Mouse (Mus musculus): ENCODE measurements at regions not wholly inside any gene's neighbourhood (a gene's known extent, or its start where the extent isn't known, plus 50 kb on each side); places are given as distances from the start of the nearest gene placed in this dataset.

DNA sequence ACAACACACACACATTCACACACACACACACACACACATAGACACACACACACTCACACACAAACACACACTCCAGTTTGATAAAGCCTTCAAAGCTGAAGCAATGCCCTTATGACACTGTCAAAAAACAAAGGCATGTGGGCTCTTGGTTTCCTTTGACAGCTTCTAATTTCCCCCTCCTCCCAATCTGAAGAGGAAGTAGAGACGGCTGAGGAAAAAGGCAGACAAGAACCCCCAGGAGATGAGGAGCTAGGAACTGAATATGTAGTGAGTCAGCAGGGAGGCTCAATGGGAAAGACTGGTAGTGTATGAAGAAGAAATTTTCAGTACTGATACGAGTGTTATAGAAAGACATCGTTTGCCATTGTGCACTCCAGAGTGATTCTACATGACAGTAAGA is 130.4 kb upstream of the Cpeb2 start:
- WGBS (ENCODE audit: insufficient replicate concordance): 31% methylated on average over 3 of the region's 3 CpGs
- Histone ChIP-seq H3K4me2 (no peak overlapping the region), H3K27me3 (replicated peaks) (no peaks in the 10 kb centered on the region), H3K4me3 (no peak overlapping the region), H3K4me1 (peaks cover 5% of the 10 kb centered on the region; the same call in 1 of the 2 replicates), H3K36me3 (no peaks in the 10 kb centered on the region), H3K9me3 (replicated peaks) (no peaks in the 10 kb centered on the region), H3K27ac (no peak overlapping the region), H3K9ac (no peak overlapping the region)
- ATAC-seq: no peak

DNA sequence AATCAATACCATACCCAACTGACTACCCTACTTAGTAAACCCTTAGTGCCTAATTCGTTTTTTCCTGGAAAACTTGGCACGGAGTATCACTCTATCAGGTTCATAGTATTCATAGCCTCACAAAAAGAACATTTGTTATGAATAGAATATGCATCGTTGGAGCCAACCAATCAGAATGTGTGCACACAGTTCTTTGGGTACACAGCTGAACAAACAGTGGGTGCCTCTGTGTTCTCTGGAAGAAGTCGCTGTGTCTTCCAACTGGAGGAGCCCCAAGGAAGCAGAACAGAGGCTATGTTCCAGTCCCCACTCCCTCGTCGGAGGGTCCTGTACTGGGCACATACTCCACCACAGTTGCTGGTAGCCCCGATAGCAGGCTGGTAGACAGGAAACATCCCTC is 129.2 kb upstream of the Cpeb2 start:
- 64% methylated on average over 7 of the region's 7 CpGs for WGBS (ENCODE audit: insufficient replicate concordance)
- no peak overlapping the region for H3K4me2 ChIP-seq
- no peaks in the 10 kb centered on the region for H3K36me3 ChIP-seq
- H3K4me1 ChIP-seq: peaks cover 7% of the 10 kb centered on the region; the same call in 1 of the 2 replicates
- H3K27ac ChIP-seq: no peak overlapping the region
- H3K9me3 ChIP-seq (replicated peaks): no peaks in the 10 kb centered on the region
- no peak overlapping the region for H3K4me3 ChIP-seq
- H3K9ac ChIP-seq: no peak overlapping the region
- no peak for ATAC-seq
- H3K27me3 ChIP-seq (replicated peaks): no peaks in the 10 kb centered on the region

DNA sequence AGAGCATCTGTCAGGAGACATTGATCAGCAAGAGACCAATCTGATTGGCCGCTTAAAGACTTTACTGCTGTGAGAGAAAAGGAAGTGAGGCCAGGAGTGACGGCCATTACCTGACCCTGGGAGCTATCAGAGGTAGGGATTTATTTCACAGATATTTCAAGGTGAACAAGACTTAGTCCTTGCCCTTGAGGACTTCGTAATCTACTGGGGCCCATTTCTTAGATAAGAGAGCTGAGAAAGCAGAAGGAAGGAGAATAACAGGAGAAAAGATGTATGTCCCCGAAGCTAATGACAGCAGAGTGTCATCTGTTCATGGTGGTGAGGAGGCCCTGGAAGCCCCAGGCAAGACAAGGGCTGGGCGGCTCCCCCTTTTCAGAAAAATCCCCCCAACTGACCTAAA is 127.4 kb upstream of the Cpeb2 start:
- no peak overlapping the region for H3K4me2 ChIP-seq
- no peak for ATAC-seq
- 48% methylated on average over 5 of the region's 5 CpGs for WGBS (ENCODE audit: insufficient replicate concordance)

DNA sequence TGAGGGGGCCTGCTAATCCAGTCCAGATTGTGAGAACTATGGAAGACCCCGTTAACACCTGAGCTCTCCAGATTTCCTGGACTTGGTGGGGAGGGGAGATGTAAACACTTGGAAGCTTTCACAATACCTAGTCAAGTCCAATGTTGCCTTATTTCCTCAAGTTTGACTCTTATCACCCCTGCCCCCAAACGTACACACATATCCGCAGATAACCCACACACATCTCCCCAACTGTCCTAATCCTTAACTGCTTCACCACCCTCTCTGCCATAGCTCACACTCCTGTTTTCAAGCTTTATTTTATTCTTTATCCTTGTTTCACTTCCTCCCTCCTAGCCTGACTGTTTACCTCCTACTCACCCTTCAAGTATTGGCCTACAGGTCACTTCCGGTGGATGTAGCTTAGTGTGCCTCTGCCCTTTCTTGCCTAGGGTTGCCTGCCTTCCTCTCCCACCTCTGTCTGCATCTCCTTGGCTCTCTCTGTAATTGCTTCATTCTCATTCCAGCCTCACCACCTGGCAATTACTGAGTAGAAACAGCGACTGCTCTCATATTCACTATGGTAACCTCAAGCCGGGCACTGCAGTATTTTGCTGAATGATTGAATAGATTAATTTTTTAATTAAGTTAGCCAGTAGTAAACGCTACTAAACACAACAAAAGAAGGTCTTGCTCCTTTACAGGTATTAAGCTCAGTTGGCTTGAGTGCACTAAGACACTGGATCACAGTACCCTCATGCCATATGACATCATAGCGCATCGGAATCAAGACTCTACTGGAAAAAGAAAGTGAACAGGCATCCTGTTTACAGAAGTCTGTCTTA is 125.3 kb upstream of the Cpeb2 start:
- WGBS (ENCODE audit: insufficient replicate concordance): 69% methylated on average over 9 of the region's 9 CpGs
- Histone ChIP-seq H3K27ac (no peak overlapping the region), H3K9ac (no peak overlapping the region), H3K4me1 (peaks cover 7% of the 10 kb centered on the region; the same call in 1 of the 2 replicates), H3K36me3 (no peaks in the 10 kb centered on the region), H3K9me3 (replicated peaks) (no peaks in the 10 kb centered on the region), H3K27me3 (replicated peaks) (no peaks in the 10 kb centered on the region), H3K4me3 (no peak overlapping the region), H3K4me2 (no peak overlapping the region)
- no peak for ATAC-seq

More for the DNA sequence above, 127.4 kb upstream of the Cpeb2 start:
- peaks cover 7% of the 10 kb centered on the region; the same call in 1 of the 2 replicates for H3K4me1 ChIP-seq
- no peaks in the 10 kb centered on the region for H3K36me3 ChIP-seq
- no peaks in the 10 kb centered on the region for H3K27me3 ChIP-seq (replicated peaks)
- H3K9ac ChIP-seq: no peak overlapping the region
- no peak overlapping the region for H3K27ac ChIP-seq
- H3K9me3 ChIP-seq (replicated peaks): no peaks in the 10 kb centered on the region
- H3K4me3 ChIP-seq: no peak overlapping the region

DNA sequence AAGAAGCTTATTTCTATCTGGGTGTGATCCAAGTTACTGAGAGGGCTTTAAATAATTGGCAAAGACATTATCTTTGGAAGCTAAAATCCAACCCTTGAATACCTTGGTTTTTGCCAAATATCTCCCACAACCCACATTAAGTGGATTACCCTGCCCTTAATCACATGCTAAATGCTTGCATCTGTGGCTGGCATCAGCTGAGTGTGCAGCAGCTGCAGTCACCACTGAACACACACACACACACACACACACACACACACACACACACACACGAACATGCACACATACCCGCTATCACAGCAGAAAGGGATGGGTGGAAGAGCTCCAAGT is 124.7 kb upstream of the Cpeb2 start:
- Histone ChIP-seq H3K36me3 (no peaks in the 10 kb centered on the region), H3K9ac (no peak overlapping the region), H3K27ac (no peak overlapping the region), H3K9me3 (replicated peaks) (no peaks in the 10 kb centered on the region), H3K4me1 (peaks cover 7% of the 10 kb centered on the region; the same call in 1 of the 2 replicates), H3K27me3 (replicated peaks) (no peaks in the 10 kb centered on the region), H3K4me3 (no peak overlapping the region), H3K4me2 (no peak overlapping the region)
- 75% methylated on average over 2 of the region's 2 CpGs for WGBS (ENCODE audit: insufficient replicate concordance)
- ATAC-seq: no peak

DNA sequence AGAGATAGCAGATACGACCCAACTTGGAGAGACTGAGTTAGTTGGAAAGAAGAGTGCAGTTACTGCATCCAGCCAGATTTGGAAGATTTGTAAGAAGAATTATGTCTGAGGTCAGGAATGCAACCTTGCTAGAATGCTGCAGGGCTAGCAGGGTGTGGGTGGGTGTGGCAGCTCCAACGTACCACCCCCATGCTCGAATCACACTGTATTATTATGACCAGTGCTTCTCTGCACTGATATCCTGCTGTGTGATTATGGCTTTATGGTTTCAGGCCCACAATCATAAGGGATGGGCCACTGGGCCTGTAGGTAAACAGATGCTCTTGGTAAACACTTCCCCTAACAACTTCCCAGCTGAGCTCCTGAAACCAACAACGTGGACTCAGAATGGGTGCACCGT is 122.8 kb upstream of the Cpeb2 start:
- 69% methylated on average over 5 of the region's 5 CpGs for WGBS (ENCODE audit: insufficient replicate concordance)

DNA sequence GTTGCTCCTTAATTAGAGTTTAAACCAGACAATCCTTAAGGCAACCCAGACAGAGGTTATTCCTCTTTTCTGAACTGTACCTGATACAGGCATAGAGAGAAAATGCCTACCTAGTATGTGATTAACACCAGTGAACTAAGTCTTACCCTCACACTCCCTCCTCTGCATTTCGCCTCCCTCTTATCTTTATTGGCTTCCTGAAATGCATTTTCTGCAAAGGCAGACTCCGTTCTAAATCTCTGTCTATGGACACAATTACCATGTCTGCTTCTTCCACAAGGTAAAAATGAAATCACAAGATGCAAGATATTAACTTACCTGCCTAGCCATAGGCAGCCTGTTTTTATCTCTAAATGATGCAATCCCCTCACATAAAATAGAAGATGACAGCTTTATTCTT is 121.2 kb upstream of the Cpeb2 start:
- H3K4me3 ChIP-seq: no peak overlapping the region
- ATAC-seq: no peak
- H3K9ac ChIP-seq: no peak overlapping the region
- H3K27me3 ChIP-seq (replicated peaks): no peaks in the 10 kb centered on the region
- WGBS (ENCODE audit: insufficient replicate concordance): 19% methylated on average over 2 of the region's 2 CpGs
- H3K9me3 ChIP-seq (replicated peaks): no peaks in the 10 kb centered on the region
- no peak overlapping the region for H3K27ac ChIP-seq
- no peaks in the 10 kb centered on the region for H3K36me3 ChIP-seq
- H3K4me2 ChIP-seq: no peak overlapping the region
- H3K4me1 ChIP-seq: peaks cover 7% of the 10 kb centered on the region; the same call in 1 of the 2 replicates

More for the DNA sequence above, 122.8 kb upstream of the Cpeb2 start:
- H3K9ac ChIP-seq: no peak overlapping the region
- no peak overlapping the region for H3K4me3 ChIP-seq
- H3K36me3 ChIP-seq: no peaks in the 10 kb centered on the region
- no peaks in the 10 kb centered on the region for H3K9me3 ChIP-seq (replicated peaks)
- H3K27me3 ChIP-seq (replicated peaks): no peaks in the 10 kb centered on the region
- peaks cover 7% of the 10 kb centered on the region; the same call in 1 of the 2 replicates for H3K4me1 ChIP-seq
- H3K4me2 ChIP-seq: no peak overlapping the region
- ATAC-seq: no peak
- H3K27ac ChIP-seq: no peak overlapping the region

DNA sequence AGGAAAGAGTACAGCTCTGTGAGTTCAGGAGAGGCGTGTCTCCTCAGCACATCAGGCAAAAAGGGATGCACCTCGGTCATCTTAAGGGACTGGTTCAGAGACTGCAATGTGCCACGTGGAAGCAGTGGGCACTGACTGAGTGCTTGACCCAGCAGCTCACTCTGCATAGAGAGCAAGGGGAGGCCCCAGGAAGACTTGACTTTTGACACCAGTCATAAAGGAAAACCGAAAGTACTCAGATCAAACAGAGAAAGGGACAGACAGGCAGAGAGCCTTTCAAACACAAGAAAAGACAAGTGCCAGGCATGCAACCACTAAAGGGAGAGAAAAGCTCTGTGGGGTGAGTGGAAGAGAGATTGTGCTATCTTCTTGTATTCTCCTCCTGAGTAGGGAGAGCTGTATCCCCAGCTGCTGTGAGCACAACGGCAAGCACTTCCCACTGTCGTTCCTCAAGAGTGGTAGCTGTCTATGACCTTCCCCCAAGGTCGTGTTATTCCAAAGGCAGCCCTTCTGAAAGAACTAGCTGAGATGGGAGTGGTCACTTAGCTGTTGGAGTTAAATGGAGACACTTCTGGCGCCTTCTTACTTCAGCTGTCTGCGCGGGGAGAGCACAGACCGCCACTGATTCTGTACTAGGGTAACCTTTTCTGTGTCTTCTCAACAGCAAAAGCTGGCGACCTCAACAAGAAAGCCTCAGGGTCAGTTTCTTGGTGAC is 119.4 kb upstream of the Cpeb2 start:
- 62% methylated on average over 12 of the region's 12 CpGs for WGBS (ENCODE audit: insufficient replicate concordance)
- Histone ChIP-seq H3K27ac (no peak overlapping the region), H3K9me3 (replicated peaks) (no peaks in the 10 kb centered on the region), H3K4me2 (no peak overlapping the region), H3K9ac (no peak overlapping the region), H3K4me3 (no peak overlapping the region), H3K27me3 (replicated peaks) (no peaks in the 10 kb centered on the region), H3K36me3 (no peaks in the 10 kb centered on the region), H3K4me1 (no peaks in the 10 kb centered on the region)
- no peak for ATAC-seq

DNA sequence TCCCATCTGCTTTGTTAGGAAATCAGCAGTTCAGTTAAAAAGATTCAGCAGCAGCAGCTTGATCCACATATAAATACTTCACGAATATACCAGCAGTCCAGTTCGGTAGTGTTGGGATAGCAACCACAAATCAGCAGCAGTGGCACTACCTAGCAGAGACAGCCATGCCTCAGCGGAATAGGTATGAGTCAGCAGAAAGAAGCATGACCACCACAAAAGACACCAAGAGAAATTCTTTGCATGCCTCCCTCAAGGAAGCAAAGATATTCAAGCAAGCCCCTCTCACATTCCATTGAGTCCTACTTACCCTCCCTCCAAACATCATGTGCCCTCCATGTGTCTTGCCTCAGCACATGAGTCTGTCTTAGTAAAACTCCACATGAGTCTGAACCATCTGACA is 117.5 kb upstream of the Cpeb2 start:
- Histone ChIP-seq H3K27me3 (replicated peaks) (no peaks in the 10 kb centered on the region), H3K9me3 (replicated peaks) (no peaks in the 10 kb centered on the region), H3K4me3 (no peak overlapping the region), H3K9ac (no peak overlapping the region), H3K27ac (no peak overlapping the region), H3K4me1 (no peaks in the 10 kb centered on the region), H3K36me3 (no peaks in the 10 kb centered on the region), H3K4me2 (no peak overlapping the region)
- WGBS (ENCODE audit: insufficient replicate concordance): 57% methylated on average over 3 of the region's 3 CpGs
- no peak for ATAC-seq

DNA sequence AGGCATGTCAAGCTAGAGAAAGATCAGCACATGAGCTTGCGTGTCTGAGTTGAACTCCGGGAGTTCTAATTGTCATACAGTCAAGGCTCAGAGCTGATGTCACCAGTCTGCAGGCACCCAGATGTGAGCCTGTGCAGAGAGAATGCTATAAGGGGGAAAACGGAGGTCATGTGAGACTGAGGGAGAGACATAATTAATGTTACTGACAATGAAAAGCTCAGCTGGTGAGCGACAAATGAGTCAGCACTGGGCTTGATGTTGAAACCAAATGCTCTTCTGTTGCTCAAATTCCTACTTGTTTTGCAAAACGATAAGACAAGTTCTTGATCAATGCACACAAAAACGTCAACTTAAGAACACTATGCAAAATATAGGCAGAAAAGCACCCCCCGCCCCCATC is 116.1 kb upstream of the Cpeb2 start:
- no peaks in the 10 kb centered on the region for H3K9me3 ChIP-seq (replicated peaks)
- no peaks in the 10 kb centered on the region for H3K4me1 ChIP-seq
- H3K27ac ChIP-seq: no peak overlapping the region
- no peak overlapping the region for H3K4me2 ChIP-seq
- no peak overlapping the region for H3K4me3 ChIP-seq
- H3K9ac ChIP-seq: no peak overlapping the region
- 61% methylated on average over 7 of the region's 7 CpGs for WGBS (ENCODE audit: insufficient replicate concordance)
- no peaks in the 10 kb centered on the region for H3K36me3 ChIP-seq
- no peak for ATAC-seq
- no peaks in the 10 kb centered on the region for H3K27me3 ChIP-seq (replicated peaks)

DNA sequence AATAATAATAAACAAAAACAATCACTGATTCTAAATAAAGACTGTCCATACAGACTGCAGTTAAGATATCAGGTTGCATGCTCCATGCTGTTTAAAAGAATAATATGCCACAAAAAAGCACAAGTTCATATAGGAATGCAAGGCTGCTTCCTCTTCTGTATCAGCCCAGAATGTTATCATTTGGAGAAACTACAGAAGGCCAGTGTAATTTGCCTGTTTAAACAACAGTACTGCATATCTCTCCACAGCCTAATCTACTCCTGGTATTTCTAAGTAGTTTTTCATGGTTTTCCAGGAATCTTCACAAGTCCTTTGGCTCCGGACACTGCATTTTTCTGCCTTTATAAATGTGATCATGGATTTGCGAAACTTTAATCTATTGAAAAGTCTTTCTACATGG is 111.9 kb upstream of the Cpeb2 start:
- Histone ChIP-seq H3K4me1 (no peaks in the 10 kb centered on the region), H3K9ac (no peak overlapping the region)
- 61% methylated on average over 2 of the region's 2 CpGs for WGBS (ENCODE audit: insufficient replicate concordance)

DNA sequence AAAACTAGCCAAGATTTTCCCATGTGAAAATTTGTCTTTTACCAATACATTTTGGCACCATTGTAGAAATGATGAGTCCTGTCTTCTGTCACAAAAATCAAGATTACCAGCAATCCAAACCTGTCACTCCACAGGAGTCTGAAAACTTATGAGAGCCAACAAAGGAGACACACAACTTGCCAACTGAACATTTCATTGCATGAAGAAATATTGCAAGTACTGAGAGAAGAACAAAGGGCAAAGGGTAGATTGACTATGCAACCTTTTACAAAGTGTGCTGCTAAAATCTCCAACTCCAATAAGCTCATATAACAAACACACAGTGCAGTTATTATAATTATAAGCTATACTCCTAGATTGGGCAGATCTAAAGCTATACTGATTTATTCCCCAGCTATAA is 108.7 kb upstream of the Cpeb2 start:
- H3K4me2 ChIP-seq: no peak overlapping the region
- H3K36me3 ChIP-seq: no peaks in the 10 kb centered on the region
- H3K9ac ChIP-seq: no peak overlapping the region
- no peaks in the 10 kb centered on the region for H3K4me1 ChIP-seq
- no peaks in the 10 kb centered on the region for H3K9me3 ChIP-seq (replicated peaks)
- ATAC-seq: no peak
- H3K4me3 ChIP-seq: no peak overlapping the region
- no peak overlapping the region for H3K27ac ChIP-seq
- no peaks in the 10 kb centered on the region for H3K27me3 ChIP-seq (replicated peaks)

More for the DNA sequence above, 111.9 kb upstream of the Cpeb2 start:
- Histone ChIP-seq H3K4me3 (no peak overlapping the region), H3K36me3 (no peaks in the 10 kb centered on the region), H3K9me3 (replicated peaks) (no peaks in the 10 kb centered on the region), H3K27me3 (replicated peaks) (no peaks in the 10 kb centered on the region), H3K4me2 (no peak overlapping the region), H3K27ac (no peak overlapping the region)
- no peak for ATAC-seq

All from liver, embryonic 12.5 days (tissue).